Mouse (Mus musculus) C2C12 (cell line): ENCODE data around the gene Phc1.

Experiments used
- CTCF ChIP-seq: IDR thresholded peaks from one replicate; pipeline ENCODE4 v1.5.1; 2011; ENCODE audit not compliant: control insufficient read depth, insufficient read depth, insufficient read length
- MYOD1 ChIP-seq: IDR thresholded peaks from one replicate; pipeline ENCODE4 v1.6.1; 2011; ENCODE audit warnings: low read depth; ENCODE audit not compliant: control insufficient read depth, insufficient read length

GRCm38 (mm10) chr6:122385724-122386123, 45.4 kb upstream of the Phc1 start:
- TF ChIP-seq CTCF (no peak), MYOD1 (no peak)
